Mouse (Mus musculus): ENCODE measurements around the gene Cdk5rap2.

GRCm38 (mm10) chr4:70331181-70331580 lies 79.1 kb downstream of the Cdk5rap2 start:
- TF ChIP-seq CTCF (IDR thresholded peaks at IDR 0.05; ENCODE audit: low read depth) (no peak), EP300 (IDR thresholded peaks at IDR 0.05; ENCODE audit: low read depth) (no peak)
